Comparison of ENCODE assay signal across 9 mouse cellular contexts in the genomic region with DNA sequence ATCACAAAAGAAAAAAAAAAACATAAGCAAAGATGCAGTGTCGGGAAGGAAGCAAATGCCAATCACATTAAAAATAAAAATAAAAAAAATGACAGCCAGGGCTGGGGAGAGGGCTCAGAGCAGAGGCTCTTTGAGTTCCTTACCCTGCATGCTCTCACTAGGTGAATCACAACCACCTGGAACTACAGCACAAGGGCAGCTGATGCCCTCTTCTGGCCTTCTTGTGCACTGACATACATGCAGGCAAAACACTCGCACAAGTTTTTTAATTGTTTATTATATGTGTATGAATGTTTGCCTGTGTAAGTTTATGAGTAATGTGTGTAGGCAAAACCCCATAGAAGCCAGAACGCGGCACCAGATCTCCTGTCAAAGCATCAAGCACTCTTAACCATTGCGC. TPM values are rescaled to one million over a fixed set of nuclear protein-coding genes. Genes with fewer than 3 reads are reported as not detected.
DNase-seq lines count a peak whose midpoint lies in the region; ATAC-seq lines count a peak whose summit lies in the region.
"Had no signal": no experiment of that assay in that cellular context is flagged by ENCODE, and none has a peak within 500 bp of the region (broad histone marks: within the 10 kb centered on the region; RNA-seq: fewer than 3 reads in every experiment).

No protein-coding gene starts in this region.

- H3K9me3 ChIP-seq in limb, embryonic 11.5 days (ENCODE audit: control insufficient read depth, low read length): no peaks in the 10 kb centered on the region
- H3K9me3 ChIP-seq in limb, embryonic 10.5 days (replicated peaks): no peaks in the 10 kb centered on the region
- H3K9me3 ChIP-seq: heart, embryonic 13.5 days had no signal

- H3K4me3 ChIP-seq in limb, embryonic 11.5 days (ENCODE audit: low read depth, low read length): no peak overlapping the region
- H3K4me3 ChIP-seq in limb, embryonic 10.5 days: no peak overlapping the region
- H3K4me3 ChIP-seq: heart, embryonic 13.5 days had no signal

- no peaks in the 10 kb centered on the region; the same call in 1 of the 2 replicates for H3K36me3 ChIP-seq in limb, embryonic 11.5 days (ENCODE audit: control insufficient read depth, insufficient read depth, low read length)
- H3K36me3 ChIP-seq in limb, embryonic 10.5 days: peaks cover 34% of the 10 kb centered on the region
- peaks cover 8% of the 10 kb centered on the region for H3K36me3 ChIP-seq in splenic B cell, adult 2 months (ENCODE audit: control insufficient read depth, insufficient read depth, low read length, poor library complexity, severe bottlenecking)

- WGBS in limb, embryonic 11.5 days: 64% methylated on average over 5 of the region's 5 CpGs
- WGBS in limb, embryonic 10.5 days: 68% methylated on average over 5 of the region's 5 CpGs

- no peak overlapping the region for H3K4me2 ChIP-seq in limb, embryonic 11.5 days (ENCODE audit: low read depth, severe bottlenecking)
- H3K4me2 ChIP-seq: heart, embryonic 13.5 days had no signal

- no peak for ATAC-seq in limb, embryonic 11.5 days (ENCODE audit: insufficient number of reproducible peaks, low FRiP score, low TSS enrichment, low read depth)

- peak; percentile 36 for DNase-seq in limb, embryonic 11.5 days (ENCODE audit: low spot score)
- DNase-seq in limb, embryonic 10.5 days (ENCODE audit: low spot score): no peak
- DNase-seq in NIH3T3 (ENCODE audit: low read depth): peak; percentile 50
- peak; percentile 67 for DNase-seq in induced T-regulatory cell, adult 2 months (ENCODE audit: low read depth)
- DNase-seq in splenic B cell, adult 2 months (ENCODE audit: low read depth, low spot score): peak; percentile 81
- DNase-seq in heart, adult 8-10 months (ENCODE audit: low spot score): no peak
- no peak for DNase-seq in left cerebral cortex, postnatal 4 days
- DNase-seq: cerebellum, adult 9-11 months had no signal

- no peaks in the 10 kb centered on the region for H3K4me1 ChIP-seq in limb, embryonic 11.5 days (ENCODE audit: control insufficient read depth, insufficient read depth, low read length)
- H3K4me1 ChIP-seq in limb, embryonic 10.5 days: 0 out of 2 replicates have a peak, but pooled peaks cover 6% of the 10 kb centered on the region

- intact Hi-C loops in left cerebral cortex, postnatal 4 days (cut with DNase I): no loop called here

- no peak overlapping the region for H3K9ac ChIP-seq in limb, embryonic 11.5 days (ENCODE audit: low read length)
- H3K9ac ChIP-seq: heart, embryonic 13.5 days had no signal

- no peaks in the 10 kb centered on the region for H3K27me3 ChIP-seq in limb, embryonic 11.5 days (ENCODE audit: control insufficient read depth, insufficient read depth, low read length)
- H3K27me3 ChIP-seq in limb, embryonic 10.5 days (ENCODE audit: low read depth, poor library complexity, severe bottlenecking): no peaks in the 10 kb centered on the region
- no peaks in the 10 kb centered on the region for H3K27me3 ChIP-seq in splenic B cell, adult 2 months (ENCODE audit: control insufficient read depth, insufficient read depth, low read length, poor library complexity, severe bottlenecking)
- H3K27me3 ChIP-seq: heart, embryonic 13.5 days had no signal

- no peak overlapping the region for H3K27ac ChIP-seq in limb, embryonic 11.5 days (replicated peaks; ENCODE audit: low read depth, low read length)
- no peak overlapping the region for H3K27ac ChIP-seq in limb, embryonic 10.5 days
- H3K27ac ChIP-seq: heart, embryonic 13.5 days had no signal

RNA-seq across cellular contexts. Expression of gene Fuca1, which starts 11.3 kb away (rescaled TPM):
- 40.1 and 40.8 TPM in 2 replicates for polyA plus RNA-seq in limb, embryonic 11.5 days (2014; fragmentation: Nextera tagmentation; extraction: Ambion mirVana)
- 42.5 and 52.3 TPM in 2 replicates for polyA plus RNA-seq in limb, embryonic 10.5 days (2016; fragmentation: Nextera tagmentation; extraction: Ambion mirVana)
- 10 to 100 TPM; 29.8 to 40.8 (median 34.6) TPM for total RNA-seq in heart, adult 8-10 months (2022)
- total RNA-seq in left cerebral cortex, postnatal 4 days (2021): 10 to 100 TPM; 44.2 to 46.8 TPM

RNA-seq across cellular contexts. Expression of gene Hmgcl, which starts 14.4 kb away (rescaled TPM):
- 76.4 and 79.7 TPM in 2 replicates for polyA plus RNA-seq in limb, embryonic 11.5 days (2014; fragmentation: Nextera tagmentation; extraction: Ambion mirVana)
- 68.4 and 78.9 TPM in 2 replicates for polyA plus RNA-seq in limb, embryonic 10.5 days (2016; fragmentation: Nextera tagmentation; extraction: Ambion mirVana)
- 10 to 100 TPM; 83.3 to 91.3 (median 85.0) TPM for total RNA-seq in heart, adult 8-10 months (2022)
- 10 to 100 TPM; 30.2 to 33.9 TPM for total RNA-seq in left cerebral cortex, postnatal 4 days (2021)

RNA-seq across cellular contexts. Expression of gene Gale, which starts 31.7 kb away (rescaled TPM):
- polyA plus RNA-seq in limb, embryonic 11.5 days (2014; fragmentation: Nextera tagmentation; extraction: Ambion mirVana): 28.7 and 28.8 TPM in 2 replicates
- polyA plus RNA-seq in limb, embryonic 10.5 days (2016; fragmentation: Nextera tagmentation; extraction: Ambion mirVana): 38.7 and 39.2 TPM in 2 replicates
- 1 to 10 TPM; 1.2 to 3.2 (median 1.6) TPM for total RNA-seq in heart, adult 8-10 months (2022)
- 10 to 100 TPM; 30.9 to 35.8 TPM for total RNA-seq in left cerebral cortex, postnatal 4 days (2021)

RNA-seq across cellular contexts. Expression of gene Cnr2, which starts 36.6 kb away (rescaled TPM):
- 0.23 and 0.51 TPM in 2 replicates for polyA plus RNA-seq in limb, embryonic 11.5 days (2014; fragmentation: Nextera tagmentation; extraction: Ambion mirVana)
- 0.38 and 0.53 TPM in 2 replicates for polyA plus RNA-seq in limb, embryonic 10.5 days (2016; fragmentation: Nextera tagmentation; extraction: Ambion mirVana)
- total RNA-seq in heart, adult 8-10 months (2022): under 1 TPM; 0.22 to 0.57 (median 0.36) TPM
- under 1 TPM; 0.12 to 0.16 TPM for total RNA-seq in left cerebral cortex, postnatal 4 days (2021)

RNA-seq across cellular contexts. Expression of gene Lypla2, which starts 40.6 kb away (rescaled TPM):
- 139 TPM in 2 replicates for polyA plus RNA-seq in limb, embryonic 11.5 days (2014; fragmentation: Nextera tagmentation; extraction: Ambion mirVana)
- polyA plus RNA-seq in limb, embryonic 10.5 days (2016; fragmentation: Nextera tagmentation; extraction: Ambion mirVana): 199 and 214 TPM in 2 replicates
- 10 to 100 TPM; 32.5 to 38.4 (median 35.9) TPM for total RNA-seq in heart, adult 8-10 months (2022)
- total RNA-seq in left cerebral cortex, postnatal 4 days (2021): 100 to 1,000 TPM; 110 to 122 TPM

Comparison
In these comparisons a context has a peak if more than half of its experiments do, and no peak if none do; other contexts are left out.
1. DNase-seq: peak in limb, embryonic 11.5 days (single experiment), NIH3T3 (single experiment), induced T-regulatory cell, adult 2 months (single experiment) and splenic B cell, adult 2 months (single experiment); none in limb, embryonic 10.5 days (single experiment), heart, adult 8-10 months (single experiment) and left cerebral cortex, postnatal 4 days (single experiment).
2. RNA of gene Gale, which starts 31.7 kb away (total RNA-seq): 30.9 to 35.8 TPM in left cerebral cortex, postnatal 4 days; 1.2 to 3.2 TPM in heart, adult 8-10 months; every median in the first group is over 4 times any median in the second.